Mouse (Mus musculus) WW6 (cell line): ENCODE measurements around the gene Rem2.
A peak's percentile ranks its signal among the peaks of the same experiment; 100 is the strongest.

Experiments
- DNase-seq: peaks from one replicate; pipeline ENCODE4 v3.0.0-alpha.2; 2013; ENCODE audit warnings: low read depth, low spot score

Gene Rem2

DNA sequence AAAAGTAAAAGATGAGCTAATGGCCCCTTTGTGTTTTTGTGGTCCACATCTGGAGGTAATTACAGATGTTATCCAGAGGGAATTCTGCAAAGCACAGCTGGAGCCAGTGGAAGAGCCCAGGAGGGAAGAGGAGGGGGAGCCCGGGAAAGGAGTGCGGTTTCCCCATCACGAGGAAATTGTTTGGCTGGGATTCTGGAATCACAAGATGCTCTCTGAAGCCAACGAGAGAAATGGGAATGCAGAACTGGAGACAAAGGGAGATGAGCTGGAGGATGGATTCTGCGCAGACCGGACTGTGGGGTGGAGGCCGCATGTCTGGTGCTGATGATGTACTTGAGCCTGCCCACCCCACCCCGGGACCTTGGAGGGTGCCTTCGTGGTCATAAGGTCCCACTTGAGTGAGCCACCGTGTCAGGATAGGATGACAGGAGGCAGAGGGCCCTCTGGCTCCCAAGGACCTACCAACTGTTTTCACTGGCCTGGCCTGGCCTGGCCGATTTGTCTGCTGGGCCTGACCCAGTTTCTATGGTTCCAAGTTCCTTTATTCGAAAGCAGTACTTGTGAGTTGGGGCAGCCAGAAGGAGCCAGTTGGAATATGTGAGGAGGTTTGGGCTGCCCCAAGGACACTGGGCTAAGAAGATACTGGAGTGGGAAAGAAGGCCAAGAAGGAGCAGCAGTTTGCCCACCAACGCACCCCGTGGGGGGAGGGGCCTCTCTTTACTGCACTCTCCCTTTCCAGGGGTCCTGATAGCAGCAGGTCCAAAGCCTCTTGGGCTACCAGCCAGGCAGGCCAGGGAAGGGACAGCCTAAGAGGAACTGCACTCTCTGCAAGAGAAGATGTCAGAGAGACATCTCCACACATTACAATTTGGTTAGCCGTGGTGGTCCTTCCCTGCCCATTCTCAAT, 31.9 kb upstream of the Rem2 start:
- no peak for DNase-seq

DNA sequence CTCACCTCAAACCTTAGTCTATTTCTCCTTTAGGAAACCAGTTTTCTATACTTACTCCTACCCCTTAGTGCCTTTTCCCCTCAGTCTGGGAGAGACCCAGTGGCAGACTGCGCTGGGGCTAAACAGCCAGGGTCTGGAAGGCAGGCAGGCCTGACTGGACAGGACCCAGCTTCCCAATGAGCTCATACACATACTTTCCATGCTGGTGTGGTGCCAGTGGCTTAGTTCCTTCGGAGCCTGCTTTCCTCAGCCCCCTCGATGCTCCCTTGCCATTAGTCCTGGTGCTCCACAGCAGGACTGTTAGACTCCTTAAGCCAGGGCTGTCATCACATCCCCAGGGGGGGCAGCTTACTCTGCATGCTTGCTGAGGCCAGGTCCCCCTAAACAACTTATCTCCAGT, 30.4 kb upstream of the Rem2 start:
- DNase-seq: no peak

- DNase-seq: no peak
Measured at GRCm38 (mm10) chr14:54453566-54453965, 22.3 kb upstream of the Rem2 start.

- DNase-seq: no peak
Measured at GRCm38 (mm10) chr14:54454669-54455528, 21.0 kb upstream of the Rem2 start.

DNA sequence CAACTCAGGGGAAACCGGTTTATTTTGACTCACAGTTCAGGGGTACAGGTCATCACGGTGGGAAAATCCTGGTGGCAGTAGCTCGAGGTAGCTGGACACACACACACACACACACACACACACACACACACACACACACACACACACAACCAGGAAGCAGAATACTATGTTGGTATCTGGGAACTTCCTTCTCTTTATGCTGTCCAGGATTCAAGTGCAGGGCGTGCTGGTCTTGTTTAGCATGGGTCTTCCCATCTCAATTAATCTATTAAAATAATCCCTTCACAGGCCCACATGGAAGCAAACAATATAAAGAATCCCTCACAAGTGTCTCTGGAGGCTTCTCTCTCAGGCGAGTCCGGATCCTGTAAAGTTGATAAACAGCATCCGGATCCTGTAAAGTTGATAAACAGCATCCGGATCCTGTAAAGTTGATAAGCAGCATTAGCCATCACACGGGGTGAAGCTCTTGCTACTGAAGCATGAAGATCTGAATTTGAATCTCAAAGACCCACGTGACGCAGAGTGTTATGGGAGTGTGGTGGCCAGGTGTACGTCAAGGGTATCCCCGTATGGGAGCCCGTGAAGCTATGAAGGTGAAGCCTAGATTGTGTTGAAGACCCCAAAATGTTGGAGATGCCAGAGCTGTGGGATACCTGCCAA, 17.9 kb upstream of the Rem2 start:
- DNase-seq: no peak

DNA sequence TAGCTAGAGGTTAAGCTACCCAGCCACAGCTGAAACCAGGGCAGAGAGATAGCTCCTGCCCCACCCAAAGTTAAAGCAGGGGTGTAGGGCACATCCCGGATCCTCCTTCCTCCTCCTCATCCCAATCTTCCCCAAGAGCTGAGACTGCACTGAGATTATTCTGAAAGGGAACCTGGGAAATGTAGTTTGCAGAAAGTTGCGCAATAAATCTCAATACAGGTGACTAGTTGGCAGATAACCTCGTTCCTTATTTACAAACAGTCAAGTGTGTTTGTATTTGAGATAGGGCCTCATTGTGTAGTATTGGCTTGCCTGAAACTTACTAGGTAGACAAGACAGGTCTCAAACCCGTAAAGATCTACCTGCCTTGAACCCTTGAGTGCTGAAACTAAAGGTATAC, 13.8 kb upstream of the Rem2 start:
- no peak for DNase-seq

DNA sequence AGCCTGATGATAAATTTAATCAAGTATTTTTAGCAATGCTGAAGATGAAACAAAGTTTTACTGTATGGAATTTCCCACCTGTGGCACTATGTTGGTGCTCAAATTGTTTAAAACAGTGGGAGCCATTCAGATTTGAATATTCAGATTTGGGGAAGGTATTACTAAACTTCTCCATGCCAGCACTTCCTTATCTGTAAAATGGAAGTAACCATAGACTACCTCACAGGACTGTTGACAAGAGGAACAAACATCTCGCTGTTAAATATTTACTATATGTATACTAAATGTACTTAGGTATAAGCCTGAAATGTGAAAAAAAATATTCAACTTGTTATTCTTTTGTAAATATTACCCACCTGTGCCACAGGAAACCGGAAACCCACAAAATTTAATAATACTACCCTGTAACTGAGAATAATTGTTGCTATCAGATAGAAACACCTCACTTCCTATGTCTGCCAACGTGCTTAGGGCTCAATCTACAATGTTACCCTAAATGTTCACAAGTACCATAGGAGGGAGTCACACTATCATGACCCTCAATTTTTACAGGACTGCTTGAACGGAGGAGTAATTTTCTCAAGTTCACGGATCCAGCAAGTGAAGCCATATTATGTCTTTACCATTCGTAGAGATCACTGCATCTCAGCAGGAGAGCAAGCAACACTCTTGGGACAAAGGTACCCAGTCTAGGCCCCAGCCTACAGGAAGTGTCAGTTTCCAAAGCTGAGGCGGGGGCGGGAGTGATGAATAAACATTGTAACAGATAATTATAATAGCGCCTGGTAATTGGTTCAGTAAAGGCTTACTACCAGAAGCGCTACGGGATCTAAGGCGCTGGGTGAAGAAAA, 12.6 kb upstream of the Rem2 start:
- DNase-seq: no peak

- DNase-seq: peak; percentile 67
Measured at GRCm38 (mm10) chr14:54463959-54464292, 12.0 kb upstream of the Rem2 start, which contains the start of gene Lrp10. Lrp10 (plus strand) TSS chr14:54464137.

GRCm38 (mm10) chr14:54464293-54465005, 11.5 kb upstream of the Rem2 start:
- peak; percentile 78 for DNase-seq

- no peak for DNase-seq
Measured at GRCm38 (mm10) chr14:54471467-54471866, 4.4 kb upstream of the Rem2 start.

DNA sequence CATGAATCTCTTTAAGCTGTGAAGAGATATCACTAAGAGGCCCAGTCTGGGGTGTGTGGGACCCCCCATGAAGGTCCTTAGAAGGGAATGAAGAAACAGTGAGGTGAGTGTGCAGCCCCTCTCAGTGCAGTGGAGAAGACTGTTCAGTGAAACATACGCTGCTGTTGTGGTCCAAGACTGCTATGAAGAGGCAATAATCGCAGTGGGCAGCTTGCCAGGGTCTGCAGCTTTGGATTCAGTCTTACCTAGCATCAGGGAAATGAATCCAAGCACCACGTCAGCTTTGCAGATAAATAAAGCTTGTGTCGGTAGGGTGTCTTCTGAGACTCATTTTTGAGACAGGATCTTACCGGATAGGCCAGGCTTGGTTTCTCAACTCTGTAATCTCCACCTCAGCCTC, 3.2 kb upstream of the Rem2 start:
- no peak for DNase-seq

GRCm38 (mm10) chr14:54474744-54475143, 1.2 kb upstream of the Rem2 start:
- DNase-seq: no peak

- DNase-seq: no peak
Measured at GRCm38 (mm10) chr14:54477172-54477909, 1.4 kb downstream of the Rem2 start.

GRCm38 (mm10) chr14:54479451-54479920, 3.6 kb downstream of the Rem2 start:
- DNase-seq: no peak

DNA sequence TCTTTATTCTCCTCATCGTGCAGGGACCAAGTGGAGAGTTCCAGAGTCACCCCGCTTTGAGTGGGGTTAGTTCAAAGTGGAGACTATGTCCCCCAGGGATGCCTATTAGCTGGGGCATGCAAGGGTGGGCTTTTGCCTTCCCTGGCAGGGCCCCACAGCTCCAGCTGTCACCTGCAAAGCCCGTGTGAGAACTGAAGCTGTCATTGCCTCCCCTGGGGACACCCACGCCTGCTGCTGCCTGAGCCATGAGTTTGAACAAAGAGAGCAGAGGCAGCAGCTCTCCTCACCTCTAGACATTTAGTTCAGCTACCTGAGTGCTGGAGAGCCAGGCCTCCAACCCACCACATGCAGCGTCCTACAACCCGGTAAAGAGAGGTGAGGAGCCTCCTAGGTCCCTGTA, 4.8 kb downstream of the Rem2 start:
- DNase-seq: no peak

GRCm38 (mm10) chr14:54481402-54481801, 5.5 kb downstream of the Rem2 start:
- DNase-seq: no peak

- peak; percentile 59 for DNase-seq
Measured at GRCm38 (mm10) chr14:54482498-54482897, 6.6 kb downstream of the Rem2 start.

DNA sequence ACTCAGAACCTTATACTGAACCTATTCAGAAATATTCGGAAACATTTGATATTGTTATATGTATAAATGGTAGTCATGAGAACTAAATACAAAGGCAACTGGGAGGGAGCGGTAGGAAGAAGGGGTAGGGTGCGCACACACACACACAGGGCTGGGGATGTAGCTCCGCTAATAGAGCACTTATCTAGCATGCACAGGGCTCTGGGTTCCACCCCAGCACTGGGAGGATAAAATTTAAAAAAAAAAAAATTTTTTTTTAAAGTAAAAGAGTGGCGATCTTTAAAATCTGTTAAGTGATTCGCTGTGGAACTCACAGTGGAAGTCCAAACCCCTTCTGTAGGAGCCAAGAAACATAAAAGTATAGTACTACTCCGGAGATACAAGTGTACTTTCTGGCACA, 10.0 kb downstream of the Rem2 start:
- no peak for DNase-seq

DNA sequence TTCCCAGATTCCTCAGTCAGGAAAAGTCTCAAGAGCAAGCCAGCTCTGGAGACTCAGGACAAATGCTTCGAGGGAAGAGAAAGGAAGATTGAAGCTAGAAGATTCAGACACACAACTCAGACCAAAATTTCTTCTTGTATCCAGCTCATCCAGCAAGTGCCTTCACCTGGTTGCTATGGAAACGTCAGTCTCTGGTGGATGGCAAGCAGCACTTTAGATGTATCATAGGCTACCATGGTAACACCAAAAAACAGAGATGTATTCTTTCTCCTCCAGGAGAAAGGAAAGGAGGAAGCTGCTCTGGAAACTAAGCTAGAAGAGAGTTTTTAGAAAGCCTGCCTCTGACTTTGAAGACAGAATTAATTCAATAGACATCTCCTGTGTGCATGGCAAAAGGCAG, 11.8 kb downstream of the Rem2 start:
- DNase-seq: no peak

GRCm38 (mm10) chr14:54488350-54488749, 12.4 kb downstream of the Rem2 start:
- no peak for DNase-seq
